Mouse (Mus musculus) retina, postnatal 1 day (tissue): ENCODE data around the gene Pafah1b2.

Experiments
- DNase-seq: peaks from one replicate; pipeline ENCODE4 v3.0.0-alpha.2; 2012

Pafah1b2 gene

DNA sequence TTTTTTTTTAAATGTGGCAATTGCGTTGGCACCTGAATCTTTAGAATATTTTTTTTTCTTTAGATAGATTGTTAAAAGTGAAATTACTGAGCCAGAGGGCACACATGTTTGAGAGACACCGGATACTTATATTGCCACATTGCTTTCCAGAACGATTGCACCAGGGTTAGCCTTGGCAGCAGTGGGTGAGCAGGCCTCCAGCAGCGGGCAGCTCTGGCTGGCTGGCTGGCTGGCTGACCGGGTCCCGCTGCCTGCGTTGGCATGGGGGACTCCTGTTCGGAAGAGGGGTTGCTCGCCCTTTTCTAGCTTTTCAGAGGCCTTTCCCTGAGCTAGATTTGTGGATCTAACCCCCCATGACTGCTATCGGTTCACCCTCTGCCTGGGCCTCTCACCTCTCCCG, 11.1 kb upstream of the Pafah1b2 start:
- DNase-seq, result no peak

DNA sequence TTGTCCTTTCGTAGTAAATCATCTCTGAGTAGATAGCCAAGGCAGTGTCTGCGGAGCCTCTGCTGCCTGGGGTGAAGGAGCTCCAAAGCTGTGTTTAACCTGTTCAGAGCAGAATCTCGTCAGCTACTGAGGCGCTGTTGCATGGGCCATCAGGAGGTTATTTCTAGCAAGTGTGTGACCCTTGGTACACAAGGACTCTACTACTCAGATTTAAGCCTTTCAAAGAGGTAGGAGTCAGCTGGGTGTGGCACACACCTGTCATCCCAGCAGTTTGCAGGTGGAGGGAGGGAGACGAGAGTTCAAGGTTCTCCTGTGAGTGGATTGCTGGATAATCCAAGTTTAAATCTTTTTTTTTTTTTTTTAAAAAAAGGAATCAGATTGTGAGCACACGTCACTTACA, 7.5 kb upstream of the Pafah1b2 start:
- DNase-seq, result no peak

DNA sequence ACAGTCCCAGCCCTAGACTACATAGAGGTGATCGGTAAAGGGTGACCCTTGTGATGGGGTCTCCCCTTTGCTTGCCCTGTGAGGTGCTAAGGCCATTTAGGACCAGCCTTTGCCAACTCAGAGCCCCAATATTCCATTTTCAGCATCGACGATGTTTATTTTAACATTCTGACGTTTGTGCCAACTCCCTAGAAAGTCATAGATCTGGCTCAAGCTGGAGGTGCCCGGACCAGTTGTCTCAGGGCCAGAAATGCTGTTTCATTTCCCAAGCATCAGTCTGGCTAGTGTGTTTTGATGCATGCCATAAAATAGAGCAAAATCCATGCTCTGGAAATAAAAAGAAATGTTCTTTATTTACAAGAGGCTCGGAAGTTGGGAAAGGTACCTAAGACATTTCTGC, 5.8 kb upstream of the Pafah1b2 start:
- DNase-seq, result no peak

DNA sequence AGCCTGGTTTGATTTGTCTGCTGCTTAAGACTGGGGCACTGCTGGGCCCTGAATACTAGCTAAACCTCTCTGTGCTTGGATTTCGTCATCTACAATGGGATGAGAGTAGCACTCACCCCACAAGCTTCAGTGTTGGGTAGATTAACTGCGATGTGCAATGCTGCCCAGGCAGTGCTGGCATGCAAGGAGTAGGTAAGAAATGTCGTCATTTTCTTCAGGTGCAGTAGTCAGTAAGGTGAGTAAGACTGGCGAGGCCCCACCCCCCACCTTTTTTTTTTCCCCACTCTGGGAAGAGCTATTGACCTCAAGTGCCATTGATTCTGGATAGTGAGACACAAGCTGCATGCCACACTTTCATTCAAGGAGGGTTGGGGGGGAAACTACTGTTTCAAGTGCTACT, 3.9 kb upstream of the Pafah1b2 start:
- no peak for DNase-seq

DNA sequence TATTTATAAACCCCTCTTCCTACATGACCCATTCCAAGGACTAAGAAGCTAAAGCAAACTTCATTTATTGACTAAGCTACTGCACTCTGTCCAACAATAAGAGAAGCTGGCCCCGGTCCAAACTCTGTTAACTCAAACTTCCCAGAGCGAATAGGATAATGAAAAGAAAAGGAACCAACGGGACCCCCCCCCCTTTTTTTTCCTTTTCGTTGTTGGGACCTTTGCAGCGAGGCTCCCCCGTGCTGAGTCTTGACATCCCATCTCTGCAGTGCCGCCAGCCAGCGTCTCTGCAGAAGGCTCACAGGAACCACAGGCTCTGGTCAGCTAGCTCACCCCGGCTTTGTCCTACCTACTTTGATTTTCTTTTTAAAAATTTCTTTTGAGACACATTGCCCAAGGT, 3.3 kb upstream of the Pafah1b2 start:
- peak; percentile 32 for DNase-seq

DNA sequence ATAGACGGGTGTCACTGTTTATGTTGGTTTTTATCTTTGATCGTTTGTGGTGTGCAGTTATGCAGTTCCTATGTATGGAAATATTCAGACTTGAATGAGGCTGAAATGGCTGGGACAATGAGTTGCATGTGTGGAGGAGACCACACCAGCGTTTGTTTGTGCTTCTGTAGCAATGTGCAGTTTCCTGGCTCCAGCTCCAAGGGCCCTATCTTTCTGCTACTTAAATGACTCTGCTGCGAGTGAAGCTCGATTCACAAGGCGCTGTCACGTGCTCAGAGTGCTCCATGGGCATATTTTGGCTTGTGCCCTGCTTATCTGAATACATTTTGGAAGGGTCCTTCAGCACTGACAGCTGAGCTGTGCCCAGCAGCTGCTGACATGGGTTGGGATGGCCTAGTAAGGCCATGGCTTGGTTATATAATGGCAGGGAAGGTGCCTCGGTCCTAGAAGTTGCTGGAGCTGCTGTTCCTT, 2.6 kb upstream of the Pafah1b2 start:
- DNase-seq, result peak; percentile 35

DNA sequence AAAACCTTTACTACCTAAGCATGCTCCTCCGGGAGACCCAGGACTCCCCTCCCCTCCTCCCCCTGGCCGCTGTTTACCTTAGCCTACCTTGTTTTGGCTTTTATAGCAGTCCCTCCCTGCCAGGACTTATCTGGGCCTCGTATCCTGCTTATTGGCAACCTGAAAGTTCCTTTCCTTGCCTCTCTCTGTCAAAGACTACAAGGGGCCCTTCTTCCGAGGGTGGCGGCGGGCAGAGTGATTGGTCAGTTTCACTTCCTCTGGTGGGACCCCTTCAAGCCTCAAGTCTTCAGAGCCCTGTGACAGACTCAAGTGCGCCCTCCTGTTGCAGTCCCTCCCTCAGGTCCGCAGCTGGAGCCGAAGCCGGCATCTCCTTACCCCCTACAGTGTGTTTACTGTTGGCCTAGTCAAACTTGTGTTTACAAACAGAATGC, 1.8 kb upstream of the Pafah1b2 start:
- DNase-seq, result peak; percentile 74

DNA sequence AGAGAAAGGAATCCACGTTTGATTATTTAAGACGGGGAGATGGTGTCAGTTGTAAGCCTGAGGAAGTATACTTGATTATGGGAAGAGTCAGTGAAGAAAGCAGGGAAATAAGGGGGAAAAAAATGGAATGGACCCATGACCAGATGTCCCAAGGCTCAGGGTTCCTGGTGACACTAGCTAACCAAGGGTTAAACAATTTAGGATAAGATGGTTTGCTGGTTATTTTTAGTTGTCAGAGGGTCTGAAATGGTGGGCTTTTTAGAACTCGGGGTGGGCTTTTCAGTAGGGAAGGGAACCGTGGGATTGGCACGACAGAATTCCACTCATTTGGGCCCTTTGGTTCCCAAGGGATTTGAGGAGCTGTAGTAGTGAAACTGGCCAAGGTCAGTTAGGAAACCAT, 1.1 kb upstream of the Pafah1b2 start:
- no peak for DNase-seq

DNA sequence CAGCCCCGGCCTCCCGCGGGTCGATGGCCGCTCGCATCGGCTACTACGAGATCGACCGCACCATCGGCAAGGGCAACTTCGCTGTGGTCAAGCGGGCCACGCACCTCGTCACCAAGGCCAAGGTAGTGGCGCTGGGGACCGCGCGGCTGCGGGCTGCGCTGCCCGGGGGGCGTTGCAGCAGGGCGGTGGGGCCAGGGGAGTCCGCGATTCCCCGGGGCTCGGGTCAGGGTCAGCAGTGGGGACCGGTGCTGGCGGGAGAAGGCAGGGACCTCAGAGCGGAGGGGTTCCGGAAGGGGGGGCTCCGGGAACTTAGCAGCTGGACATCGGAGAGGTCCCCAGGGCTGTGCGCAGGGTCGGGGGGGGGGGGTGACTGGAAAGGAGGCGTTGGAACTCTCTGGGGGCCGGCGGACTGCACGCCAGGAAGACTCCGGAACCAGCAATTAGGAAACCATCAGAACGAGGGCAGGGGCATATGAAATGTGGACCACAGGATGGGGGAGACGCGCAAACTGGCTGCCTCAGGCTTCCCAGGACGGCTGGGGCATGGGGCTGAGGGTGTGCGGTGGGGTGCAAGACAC, 608 bp upstream of the Pafah1b2 start:
- DNase-seq, result peak; percentile 69

DNA sequence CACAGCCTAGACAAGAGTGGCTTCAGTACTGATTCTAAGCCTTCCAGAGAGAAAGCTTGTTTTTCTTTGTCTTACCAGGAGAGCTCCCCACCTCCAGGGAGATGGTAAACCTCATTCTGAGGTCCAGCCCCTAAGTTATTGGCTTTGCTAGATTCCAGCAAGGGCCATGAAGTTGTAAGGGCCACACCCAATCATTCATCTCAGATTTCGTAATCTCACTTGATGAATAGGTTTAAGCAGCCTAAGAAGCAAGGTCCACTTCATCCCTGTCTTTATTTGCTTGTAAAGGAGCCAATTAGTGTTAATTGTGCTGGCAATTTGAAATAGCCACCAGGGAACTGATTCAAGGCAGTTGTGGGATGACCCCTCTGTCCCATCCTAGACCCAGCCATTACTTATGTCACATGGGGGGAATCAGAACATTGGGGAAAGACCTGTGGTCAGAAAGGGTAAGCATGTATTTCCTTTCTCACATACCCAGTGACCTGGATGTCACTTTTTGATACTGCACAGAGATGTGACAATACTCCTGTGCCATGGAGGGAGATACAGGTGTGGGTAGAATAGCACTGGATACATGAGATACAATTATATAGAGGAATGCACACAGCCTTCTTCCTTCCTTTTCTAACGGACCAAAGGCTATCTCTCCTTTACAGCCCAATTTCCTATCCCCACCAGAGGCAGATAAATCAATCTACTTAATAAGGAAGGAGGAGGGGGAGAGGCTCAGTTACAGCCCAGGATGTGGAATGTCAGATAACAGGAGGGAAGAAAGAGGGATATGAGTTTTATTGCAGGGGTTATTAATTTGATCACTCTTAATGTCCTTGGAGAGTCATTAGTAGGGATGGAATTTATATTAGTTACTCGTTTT, 1.2 kb downstream of the Pafah1b2 start:
- no peak for DNase-seq

DNA sequence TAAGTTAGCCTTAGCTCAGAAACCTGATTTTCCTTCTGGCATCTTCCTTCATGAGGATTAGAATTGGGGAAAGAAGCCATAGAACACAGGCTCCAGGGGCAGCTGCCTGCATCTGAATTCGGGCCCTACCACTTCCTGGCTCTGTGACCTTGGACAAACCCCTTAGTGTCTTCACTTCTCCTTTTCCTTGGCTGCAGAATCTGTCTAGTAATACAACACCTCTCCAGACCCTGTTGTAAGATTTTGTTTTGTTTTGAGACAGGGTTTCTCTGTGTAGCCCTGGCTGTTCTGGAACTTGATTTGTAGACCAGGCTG, 2.9 kb downstream of the Pafah1b2 start:
- DNase-seq, result no peak

DNA sequence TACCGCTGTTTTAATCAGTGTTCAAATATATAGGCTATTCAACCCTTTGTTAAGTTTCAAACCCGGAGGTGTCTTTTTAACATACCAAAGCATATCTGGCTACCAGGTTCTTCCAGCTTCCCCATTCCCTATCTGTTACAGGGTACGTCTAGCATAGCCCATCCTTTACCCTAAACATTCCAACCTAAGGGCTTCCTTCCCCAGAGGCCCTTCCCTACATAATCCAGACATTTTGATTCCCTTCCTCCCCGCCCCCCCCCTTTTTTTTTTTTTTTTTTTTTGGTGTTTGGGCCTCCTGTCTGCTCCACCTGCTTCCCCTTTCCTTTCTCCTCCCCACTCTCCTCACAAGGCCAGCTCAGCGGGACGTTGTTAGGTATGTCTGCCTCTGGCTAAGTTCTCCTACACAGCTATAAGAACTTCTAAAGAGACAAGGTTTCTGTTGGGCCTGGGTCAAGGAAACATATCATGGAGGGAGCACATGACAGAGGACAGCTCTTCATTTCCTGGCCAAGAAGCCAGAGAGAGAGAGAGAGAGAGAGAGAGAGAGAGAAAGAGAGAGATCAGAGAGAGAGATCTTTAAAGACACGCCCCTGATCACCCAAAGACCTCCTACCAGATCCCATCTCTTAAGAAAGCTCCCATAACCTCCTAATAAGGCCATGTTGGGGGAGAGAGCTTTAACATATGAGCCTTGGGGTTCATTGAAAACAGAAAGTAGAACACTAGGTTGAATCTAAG, 3.4 kb downstream of the Pafah1b2 start:
- no peak for DNase-seq

DNA sequence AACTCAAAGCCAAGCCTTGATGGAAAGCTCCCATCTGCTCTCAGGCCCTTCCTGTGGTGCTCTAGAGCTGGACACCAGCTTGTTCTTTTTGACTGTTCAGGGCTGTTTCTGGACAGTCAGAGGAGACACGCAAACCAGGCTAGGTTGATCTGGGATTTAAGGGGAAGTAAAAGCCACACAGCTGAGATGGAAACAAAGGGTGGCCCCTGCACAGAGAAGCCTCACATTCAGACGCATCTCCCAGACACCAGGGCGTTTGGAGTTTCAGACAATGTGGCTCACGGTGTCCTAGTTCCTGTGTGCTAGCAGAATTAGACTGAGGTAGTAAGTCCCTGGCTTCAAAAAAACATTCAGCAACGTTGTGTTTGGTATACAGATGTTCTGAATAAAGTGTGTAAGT, 6.3 kb downstream of the Pafah1b2 start:
- DNase-seq, result no peak

DNA sequence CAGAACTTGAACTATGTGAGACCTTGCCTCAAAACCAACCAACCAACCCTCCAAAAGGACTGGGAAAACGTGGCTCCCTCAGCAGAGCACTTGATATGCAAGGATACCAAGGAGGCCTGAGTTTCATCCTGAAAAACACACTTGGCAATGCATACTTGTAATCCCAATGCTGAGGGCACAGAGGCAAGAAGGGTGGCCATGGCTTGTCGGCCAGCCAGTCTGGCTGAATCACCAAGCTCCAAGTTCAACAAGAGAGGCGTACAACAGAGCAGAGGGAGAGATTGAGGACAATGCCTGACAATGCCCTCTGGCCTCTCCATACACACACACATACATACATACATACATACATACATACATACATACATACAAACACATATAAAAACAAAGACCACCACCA, 8.0 kb downstream of the Pafah1b2 start:
- no peak for DNase-seq

DNA sequence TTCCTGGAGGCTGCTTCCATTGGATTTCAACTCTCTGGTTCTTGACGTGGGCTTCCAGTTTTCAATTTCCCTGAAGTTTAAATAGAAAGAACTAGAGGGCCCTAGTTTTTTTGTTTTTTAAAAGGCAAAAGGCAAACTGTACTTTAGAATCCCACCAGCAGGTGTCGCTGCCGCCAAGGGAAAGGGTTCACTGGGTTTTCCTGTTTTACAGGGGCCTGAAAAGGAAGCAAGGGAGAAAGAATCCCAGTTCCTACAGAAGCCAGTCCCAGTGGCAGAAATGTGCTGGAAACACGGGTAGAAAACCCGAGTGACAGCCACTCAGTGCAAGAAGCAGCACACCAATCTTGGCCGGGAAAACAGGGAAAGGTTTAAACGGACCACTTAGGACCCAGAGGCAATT, 8.8 kb downstream of the Pafah1b2 start:
- peak; percentile 79 for DNase-seq

DNA sequence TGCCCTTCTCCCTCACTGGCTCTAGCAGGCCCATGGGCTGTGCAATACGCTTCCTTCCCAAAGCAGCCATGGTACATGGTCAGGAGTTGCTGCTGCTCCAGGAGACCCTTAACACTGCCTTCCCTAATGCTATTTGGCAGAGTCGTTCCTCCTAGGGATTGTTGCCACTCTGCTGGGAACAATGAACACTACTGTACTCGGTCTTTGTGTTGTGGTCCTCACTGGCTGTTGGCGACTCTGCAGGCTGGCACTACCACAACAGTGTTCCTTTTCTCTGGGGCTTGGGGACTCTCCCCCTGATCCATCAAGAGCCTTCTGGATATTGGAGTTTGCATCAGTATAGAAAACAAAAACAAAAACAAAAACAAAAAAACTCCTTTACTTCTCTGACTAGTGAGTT, 13.5 kb downstream of the Pafah1b2 start:
- peak; percentile 56 for DNase-seq

DNA sequence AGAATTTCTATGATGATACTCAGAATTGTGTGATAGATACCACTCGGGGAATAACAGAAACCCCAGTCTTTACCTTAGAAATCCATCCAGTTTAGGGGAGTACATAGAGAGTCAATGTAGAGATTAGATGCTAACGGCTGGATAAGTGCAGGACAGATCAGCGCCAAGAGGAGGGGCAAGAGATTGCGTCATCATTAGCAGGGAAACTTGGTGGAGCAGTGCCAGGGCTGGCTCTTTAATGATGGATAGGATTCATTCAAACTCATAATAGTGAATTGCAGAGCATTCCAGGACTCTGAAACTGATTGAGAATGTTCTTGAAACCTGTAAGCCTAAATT, 27.3 kb downstream of the Pafah1b2 start:
- DNase-seq, result peak; percentile 72

DNA sequence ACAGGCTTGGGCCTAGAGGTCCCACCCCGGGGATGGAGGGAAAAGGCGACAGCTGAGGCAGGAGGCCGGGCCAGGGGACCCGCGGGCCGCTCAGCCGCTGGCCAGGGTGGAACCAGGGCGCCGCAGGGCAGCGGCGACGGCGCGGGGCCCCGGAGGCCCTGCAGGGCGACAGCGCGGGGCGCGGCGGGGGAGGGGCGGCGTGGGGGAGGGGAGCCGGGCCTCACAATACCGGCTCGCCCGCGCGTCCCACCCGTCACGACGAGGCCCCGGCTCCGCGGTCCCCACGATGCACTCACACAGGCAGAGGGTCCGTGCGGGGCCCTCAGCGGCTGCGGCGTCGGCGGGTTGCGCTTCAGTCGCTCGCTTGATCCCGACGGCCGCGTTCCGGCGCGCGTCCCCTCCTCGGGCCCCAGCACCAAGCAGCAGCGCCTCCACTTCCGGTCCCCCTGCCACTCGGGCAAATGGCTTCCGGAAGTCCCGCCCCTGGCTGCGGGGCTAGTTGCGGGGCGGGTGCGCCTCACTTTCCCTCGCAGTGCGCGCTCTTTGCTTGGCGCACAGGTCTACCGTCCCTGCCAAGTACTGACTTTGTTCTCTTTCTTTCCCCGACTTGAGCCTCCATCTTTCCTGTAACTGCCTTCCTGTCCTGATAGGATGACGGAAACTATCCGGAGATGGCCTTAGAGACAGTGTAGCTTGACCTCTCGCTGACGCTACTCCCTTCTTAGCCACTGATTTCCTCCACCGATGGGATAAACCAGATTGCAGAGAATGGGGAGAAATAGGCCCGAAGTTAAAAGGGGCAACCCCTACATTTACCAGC, 27.9 kb downstream of the Pafah1b2 start:
- peak; percentile 94 for DNase-seq

DNA sequence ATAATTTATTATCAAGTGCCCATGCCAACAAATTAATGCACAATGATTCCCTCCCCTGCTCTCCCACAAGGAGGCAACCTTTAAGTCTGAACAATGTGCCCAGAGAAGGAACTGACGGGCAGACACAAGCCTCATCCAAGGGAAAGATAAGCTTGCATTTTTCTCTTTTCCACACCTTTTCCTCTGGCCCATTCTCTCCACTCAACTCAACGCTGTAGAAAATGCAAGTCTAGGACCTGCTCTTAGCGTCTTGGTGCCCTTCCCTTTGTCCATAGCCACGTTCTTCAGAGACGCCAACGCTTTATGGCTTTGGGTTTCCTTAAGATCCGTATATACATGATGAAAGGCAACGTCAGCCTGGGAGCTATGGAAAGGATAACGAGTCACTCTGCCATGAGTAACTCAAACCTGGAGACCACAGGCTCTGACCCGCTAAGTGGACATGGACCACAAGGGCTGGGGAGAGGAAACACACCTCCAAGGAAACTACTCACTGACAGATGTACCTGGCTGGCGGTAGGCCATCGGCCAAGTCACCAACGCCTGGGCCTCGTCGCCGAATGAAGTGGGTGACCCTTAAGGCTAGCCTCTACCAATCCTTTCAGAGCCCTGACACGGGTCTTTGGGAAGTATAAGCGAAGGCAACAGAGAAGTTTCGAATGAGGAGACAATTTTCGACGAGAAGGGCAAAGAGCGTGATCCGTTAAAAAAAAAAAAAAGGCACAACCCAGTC, 28.6 kb downstream of the Pafah1b2 start:
- DNase-seq, result peak; percentile 37

DNA sequence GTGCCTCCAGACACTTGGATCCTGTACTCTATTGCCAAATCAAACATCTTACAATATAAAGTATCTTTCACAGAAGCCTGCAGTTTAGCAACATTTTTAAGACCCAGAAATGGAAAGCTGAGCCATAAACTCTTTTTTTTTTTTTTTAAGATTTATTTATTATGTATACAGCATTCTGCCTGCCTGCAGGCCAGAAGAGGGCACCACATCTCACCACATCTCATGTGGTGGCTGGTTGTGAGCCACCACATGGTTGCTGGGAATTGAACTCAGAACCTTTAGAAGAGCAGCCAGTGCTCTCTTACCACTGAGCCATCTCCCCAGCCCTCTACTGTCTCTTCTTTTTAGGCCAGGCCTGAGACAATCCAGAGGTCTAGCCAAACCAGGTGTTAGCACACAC, 31.2 kb downstream of the Pafah1b2 start:
- no peak for DNase-seq

DNA sequence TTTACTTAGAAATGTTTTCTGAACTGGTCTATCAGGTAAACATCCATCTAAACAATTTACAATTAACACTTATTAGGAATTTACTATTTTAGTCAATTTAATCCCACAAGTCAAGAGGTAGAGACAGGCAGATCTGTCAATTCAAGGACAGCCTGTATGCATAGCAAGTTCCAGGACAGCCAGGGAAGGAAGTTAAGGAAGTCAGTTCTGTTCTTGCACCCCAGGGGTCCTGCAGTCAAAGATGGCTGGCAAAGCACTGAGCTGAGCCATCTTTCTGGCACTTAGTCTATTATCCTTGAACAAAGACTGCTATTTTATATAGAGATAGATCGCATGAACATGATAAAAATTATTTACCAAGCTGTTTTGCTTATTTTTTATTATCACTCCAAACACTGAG, 31.9 kb downstream of the Pafah1b2 start:
- no peak for DNase-seq

DNA sequence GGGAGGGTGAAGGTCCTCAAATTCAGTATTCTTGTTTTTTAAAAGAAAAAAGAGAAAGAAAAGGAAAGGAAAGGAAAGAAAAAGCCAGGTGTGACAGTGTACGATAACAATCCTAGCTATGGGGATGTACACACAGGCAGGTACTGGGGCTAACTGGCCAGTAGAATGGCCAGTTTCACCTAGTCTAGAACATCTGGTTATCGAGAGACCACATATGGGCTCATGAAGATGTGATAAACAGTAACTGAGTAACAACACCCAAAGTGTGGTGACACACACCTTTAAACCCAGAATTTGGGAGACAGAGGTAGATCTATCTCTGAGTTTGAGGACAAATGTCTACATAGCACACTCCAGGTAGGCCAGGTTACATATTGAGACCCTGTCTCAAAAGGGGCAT, 32.7 kb downstream of the Pafah1b2 start:
- no peak for DNase-seq

DNA sequence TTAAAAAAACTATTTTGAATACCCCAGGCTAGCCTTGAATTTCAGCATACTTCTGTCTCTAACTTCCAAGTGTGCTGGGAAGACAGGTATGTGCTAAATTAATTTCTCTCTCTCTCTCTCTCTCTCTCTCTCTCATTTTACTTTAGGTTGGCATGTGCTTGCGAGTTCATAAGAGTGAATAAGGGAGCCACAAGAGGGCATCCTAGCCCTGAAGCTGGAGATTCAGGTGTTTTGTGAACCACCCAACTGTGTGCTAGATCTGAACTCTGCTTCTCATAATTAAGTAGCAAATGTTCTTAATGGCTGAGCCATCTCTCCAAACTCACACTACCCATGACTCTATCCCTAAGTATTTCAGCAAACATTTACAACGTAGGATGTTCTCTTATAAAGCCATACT, 35.6 kb downstream of the Pafah1b2 start:
- no peak for DNase-seq
